Mouse (Mus musculus) ES-Bruce4 (cell line): ENCODE measurements around the gene Syngr3.
"Not testable (repeated sequence)": the region's sequence is repeated elsewhere in the genome, so short reads cannot be mapped to it uniquely, and the experiment has no call there.

ENCODE experiments used
- CTCF ChIP-seq: IDR thresholded peaks from one replicate; pipeline ENCODE4 v1.8.1; 2011; ENCODE audit warnings: low read depth, low read length
- EP300 ChIP-seq: IDR thresholded peaks from 2 replicates; pipeline ENCODE4 v1.6.1; 2011; ENCODE audit warnings: low read depth, low read length; ENCODE audit not compliant: insufficient read depth
- POLR2A ChIP-seq: IDR thresholded peaks from one replicate; pipeline ENCODE4 v1.8.1; 2011; ENCODE audit warnings: low read length; ENCODE audit not compliant: insufficient read depth

GRCm38 (mm10) chr17:24667011-24667410 is 22.7 kb downstream of the Syngr3 start:
- not testable (repeated sequence) for TF ChIP-seq CTCF, EP300, POLR2A
